Mouse (Mus musculus): Measurements from ENCODE around the gene Exoc6b. TPM values are rescaled to one million over a fixed set of nuclear protein-coding genes. Genes with fewer than 3 reads are reported as not detected.

The Exoc6b gene
- polyA plus RNA-seq, 1 experiment from 2014 or later, result 52.2 TPM

DNA sequence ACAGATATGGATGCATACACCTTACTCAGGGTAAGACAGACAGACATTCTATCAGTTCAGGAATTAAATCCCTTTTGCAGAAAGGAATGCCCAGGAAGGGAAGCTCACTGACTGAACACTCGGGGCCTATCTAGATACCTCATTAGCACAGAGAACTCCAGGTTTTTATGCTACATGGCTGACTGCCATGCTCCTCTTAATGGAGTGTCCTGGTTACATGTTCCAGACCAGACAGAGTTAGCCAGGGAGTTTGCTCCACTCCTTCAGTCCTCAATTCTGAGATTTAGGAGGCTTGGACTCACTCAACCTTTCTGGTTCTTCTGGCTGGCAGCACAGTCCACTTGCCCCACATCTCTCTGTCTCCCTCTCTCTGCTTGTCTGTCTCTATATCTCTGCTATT, 106.3 kb downstream of the Exoc6b start:
- no peaks in the 10 kb centered on the region for H3K36me3 ChIP-seq
- H3K4me3 ChIP-seq (replicated peaks), result no peak overlapping the region
- H3K9ac ChIP-seq (replicated peaks), result no peak overlapping the region
- no peaks in the 10 kb centered on the region for H3K9me3 ChIP-seq
- H3K4me1 ChIP-seq (replicated peaks), result peaks cover 15% of the 10 kb centered on the region
- H3K27me3 ChIP-seq, result no peaks in the 10 kb centered on the region
- no peak overlapping the region for H3K27ac ChIP-seq
- 83% methylated on average over 1 of the region's 1 CpGs for WGBS
- no peak for ATAC-seq
- no peak overlapping the region for H3K4me2 ChIP-seq (replicated peaks)

DNA sequence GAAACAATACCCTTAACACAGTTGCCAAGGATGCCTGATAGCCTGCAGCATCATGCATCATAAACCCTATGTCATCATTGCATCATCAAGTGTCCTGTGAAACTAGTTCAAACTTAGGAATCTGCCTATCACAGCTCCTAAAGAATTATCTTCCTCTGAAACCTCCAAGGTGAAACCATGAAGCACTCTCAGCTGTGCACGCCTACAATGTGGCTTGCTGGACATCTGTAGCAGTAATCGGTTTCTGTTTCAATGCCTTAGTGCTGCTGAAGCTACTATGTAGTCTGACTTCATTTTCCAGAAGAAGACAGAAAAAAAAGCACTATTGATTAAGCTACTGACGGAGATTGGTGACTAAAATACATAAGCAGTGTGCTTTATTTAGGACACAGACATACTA, 107.5 kb downstream of the Exoc6b start:
- Histone ChIP-seq H3K9me3 (no peaks in the 10 kb centered on the region), H3K9ac (replicated peaks) (no peak overlapping the region), H3K36me3 (no peaks in the 10 kb centered on the region), H3K4me2 (replicated peaks) (no peak overlapping the region), H3K4me1 (replicated peaks) (peaks cover 13% of the 10 kb centered on the region), H3K4me3 (replicated peaks) (no peak overlapping the region), H3K27ac (no peak overlapping the region), H3K27me3 (no peaks in the 10 kb centered on the region)
- no peak for ATAC-seq
- WGBS, result 94% methylated on average over 3 of the region's 3 CpGs

- Histone ChIP-seq H3K9me3 (no peaks in the 10 kb centered on the region), H3K4me1 (replicated peaks) (peaks cover 13% of the 10 kb centered on the region), H3K4me2 (replicated peaks) (no peak overlapping the region), H3K27me3 (no peaks in the 10 kb centered on the region), H3K9ac (replicated peaks) (no peak overlapping the region), H3K4me3 (replicated peaks) (no peak overlapping the region), H3K36me3 (no peaks in the 10 kb centered on the region), H3K27ac (no peak overlapping the region)
- no peak for ATAC-seq
- 83% methylated on average over 2 of the region's 2 CpGs for WGBS
Measured at GRCm38 (mm10) chr6:84959520-84959919, 109.8 kb downstream of the Exoc6b start.

DNA sequence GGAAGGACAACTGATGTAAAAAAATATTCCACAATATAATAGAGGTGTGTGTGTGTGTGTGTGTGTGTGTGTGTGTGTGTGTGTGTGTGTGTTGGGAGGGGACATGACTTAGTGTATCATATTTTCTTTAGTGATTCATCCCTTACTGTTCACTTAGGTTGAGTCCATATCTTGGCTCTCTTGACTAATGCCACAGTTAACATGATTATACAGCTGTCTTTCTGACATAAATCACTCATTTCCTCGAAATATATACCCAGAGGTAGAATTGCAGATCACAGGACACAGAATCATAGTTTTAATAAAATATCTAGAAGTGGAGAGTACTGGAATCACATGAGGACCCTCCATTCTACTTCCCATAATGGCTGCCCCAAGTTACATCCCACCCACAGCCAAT, 117.7 kb downstream of the Exoc6b start:
- H3K36me3 ChIP-seq, result no peaks in the 10 kb centered on the region
- H3K4me2 ChIP-seq (replicated peaks), result no peak overlapping the region
- 93% methylated on average over 1 of the region's 1 CpGs for WGBS
- no peaks in the 10 kb centered on the region for H3K27me3 ChIP-seq
- 0 out of 2 replicates have a peak, but pooled peaks cover 3% of the 10 kb centered on the region for H3K4me1 ChIP-seq (replicated peaks)
- no peaks in the 10 kb centered on the region for H3K9me3 ChIP-seq
- no peak overlapping the region for H3K27ac ChIP-seq
- ATAC-seq, result no peak
- no peak overlapping the region for H3K4me3 ChIP-seq (replicated peaks)
- no peak overlapping the region for H3K9ac ChIP-seq (replicated peaks)

GRCm38 (mm10) chr6:84946569-84946968, 122.7 kb downstream of the Exoc6b start:
- H3K4me1 ChIP-seq (replicated peaks), result 0 out of 2 replicates have a peak, but pooled peaks cover 3% of the 10 kb centered on the region
- H3K9ac ChIP-seq (replicated peaks), result no peak overlapping the region
- H3K27ac ChIP-seq, result no peak overlapping the region
- H3K27me3 ChIP-seq, result no peaks in the 10 kb centered on the region
- 71% methylated on average over 3 of the region's 3 CpGs for WGBS
- no peaks in the 10 kb centered on the region for H3K36me3 ChIP-seq
- no peak overlapping the region for H3K4me2 ChIP-seq (replicated peaks)
- no peak overlapping the region for H3K4me3 ChIP-seq (replicated peaks)
- ATAC-seq, result no peak
- no peaks in the 10 kb centered on the region for H3K9me3 ChIP-seq

GRCm38 (mm10) chr6:84946106-84946505, 123.2 kb downstream of the Exoc6b start:
- Histone ChIP-seq H3K9ac (replicated peaks) (no peak overlapping the region), H3K4me1 (replicated peaks) (0 out of 2 replicates have a peak, but pooled peaks cover 3% of the 10 kb centered on the region), H3K27me3 (no peaks in the 10 kb centered on the region), H3K27ac (no peak overlapping the region), H3K36me3 (no peaks in the 10 kb centered on the region), H3K4me3 (replicated peaks) (no peak overlapping the region), H3K9me3 (no peaks in the 10 kb centered on the region), H3K4me2 (replicated peaks) (no peak overlapping the region)
- 87% methylated on average over 2 of the region's 2 CpGs for WGBS
- no peak for ATAC-seq

- WGBS, result 82% methylated on average over 11 of the region's 11 CpGs
- no peak for ATAC-seq
- H3K4me2 ChIP-seq (replicated peaks), result no peak overlapping the region
Measured at GRCm38 (mm10) chr6:84932953-84933921, 136.1 kb downstream of the Exoc6b start.

GRCm38 (mm10) chr6:84931051-84931450, 138.3 kb downstream of the Exoc6b start:
- no peaks in the 10 kb centered on the region for H3K9me3 ChIP-seq
- no peak overlapping the region for H3K27ac ChIP-seq
- H3K4me2 ChIP-seq (replicated peaks), result no peak overlapping the region
- 40% methylated on average over 1 of the region's 1 CpGs for WGBS
- no peak for ATAC-seq
- H3K27me3 ChIP-seq, result no peaks in the 10 kb centered on the region
- H3K9ac ChIP-seq (replicated peaks), result no peak overlapping the region
- no peaks in the 10 kb centered on the region for H3K36me3 ChIP-seq
- H3K4me3 ChIP-seq (replicated peaks), result no peak overlapping the region
- H3K4me1 ChIP-seq (replicated peaks), result 0 out of 2 replicates have a peak, but pooled peaks cover 3% of the 10 kb centered on the region

More at GRCm38 (mm10) chr6:84932953-84933921, 136.1 kb downstream of the Exoc6b start:
- Histone ChIP-seq H3K4me3 (replicated peaks) (no peak overlapping the region), H3K9me3 (no peaks in the 10 kb centered on the region), H3K9ac (replicated peaks) (no peak overlapping the region), H3K4me1 (replicated peaks) (0 out of 2 replicates have a peak, but pooled peaks cover 3% of the 10 kb centered on the region), H3K27ac (no peak overlapping the region), H3K27me3 (no peaks in the 10 kb centered on the region), H3K36me3 (no peaks in the 10 kb centered on the region)

DNA sequence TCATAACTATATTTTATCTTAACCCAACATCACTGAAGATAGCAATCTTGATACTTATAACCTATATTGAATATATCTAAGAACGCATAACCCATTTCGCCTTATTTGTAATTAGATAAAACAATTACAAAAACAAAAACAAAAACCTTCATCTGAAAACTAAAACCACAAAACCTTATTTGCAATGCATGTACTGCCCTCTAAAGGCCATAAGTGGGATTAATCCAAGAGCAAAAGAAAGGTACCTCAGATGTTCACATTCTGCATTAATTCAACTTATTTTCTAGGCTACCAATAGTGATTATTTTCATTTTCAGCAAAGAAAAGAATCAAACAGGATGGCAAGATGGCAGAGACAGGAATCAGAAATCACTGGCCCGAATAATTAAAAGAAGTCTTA, 143.2 kb downstream of the Exoc6b start:
- no peak overlapping the region for H3K27ac ChIP-seq
- H3K9ac ChIP-seq (replicated peaks), result no peak overlapping the region
- no peak for ATAC-seq
- H3K9me3 ChIP-seq, result no peaks in the 10 kb centered on the region
- H3K4me2 ChIP-seq (replicated peaks), result no peak overlapping the region
- no peaks in the 10 kb centered on the region for H3K36me3 ChIP-seq
- no peak overlapping the region for H3K4me3 ChIP-seq (replicated peaks)
- 66% methylated on average over 3 of the region's 3 CpGs for WGBS
- peaks cover 23% of the 10 kb centered on the region for H3K4me1 ChIP-seq (replicated peaks)
- H3K27me3 ChIP-seq, result no peaks in the 10 kb centered on the region

DNA sequence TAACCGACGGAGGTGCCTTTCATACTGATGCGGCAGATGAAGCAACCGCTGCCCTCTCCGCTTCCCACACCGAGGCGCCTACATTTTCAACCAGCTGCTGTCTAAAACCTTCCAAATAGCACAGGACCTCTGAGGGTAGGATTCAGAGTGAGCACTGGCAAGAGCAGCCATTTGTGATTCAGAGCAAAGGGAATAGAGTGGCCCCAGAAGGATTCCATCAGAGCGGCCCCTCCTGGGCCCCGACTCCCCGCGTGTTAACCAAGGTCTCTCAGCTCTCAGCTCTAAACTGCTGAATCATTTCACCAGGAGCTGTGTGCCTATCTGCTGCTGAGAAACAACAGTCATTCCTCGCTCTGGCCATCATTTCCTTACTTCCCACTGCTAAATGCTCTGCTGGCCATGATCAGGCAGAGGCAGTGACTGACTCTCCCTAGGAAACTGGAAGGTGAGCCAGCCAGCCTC, 145.5 kb downstream of the Exoc6b start:
- H3K27ac ChIP-seq, result peak overlapping the region; percentile 73

DNA sequence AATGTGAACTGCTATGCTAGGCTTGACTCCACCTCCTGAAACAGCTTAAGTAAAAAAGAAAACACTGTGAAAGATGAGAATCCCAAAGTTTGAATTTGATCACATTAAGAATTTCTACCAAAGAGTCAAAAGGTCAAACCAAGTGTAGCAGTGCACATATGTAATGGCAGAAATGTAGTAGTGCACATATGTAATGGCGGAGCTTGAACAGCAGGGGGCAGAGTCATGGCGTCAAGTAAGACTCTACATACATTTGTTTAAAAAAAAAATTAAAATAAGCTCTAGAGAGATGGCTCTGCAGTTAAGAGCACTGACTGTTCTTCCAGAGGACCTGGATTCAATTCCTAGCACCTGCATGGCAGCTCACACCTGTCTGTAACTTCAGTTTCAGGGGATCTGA, 153.0 kb downstream of the Exoc6b start:
- 28% methylated on average over 2 of the region's 2 CpGs for WGBS
- no peak for ATAC-seq
- Histone ChIP-seq H3K36me3 (no peaks in the 10 kb centered on the region), H3K4me3 (replicated peaks) (no peak overlapping the region), H3K4me1 (replicated peaks) (no peaks in the 10 kb centered on the region), H3K27ac (no peak overlapping the region), H3K27me3 (no peaks in the 10 kb centered on the region), H3K9ac (replicated peaks) (no peak overlapping the region), H3K9me3 (no peaks in the 10 kb centered on the region), H3K4me2 (replicated peaks) (no peak overlapping the region)

More for the DNA sequence above, 145.5 kb downstream of the Exoc6b start:
- WGBS, result 10% methylated on average over 12 of the region's 12 CpGs
- Histone ChIP-seq H3K4me2 (replicated peaks) (peak overlapping the region; percentile 38), H3K36me3 (no peaks in the 10 kb centered on the region), H3K9ac (replicated peaks) (0 out of 2 replicates have a peak overlapping the region, but pooled peaks have one; percentile 15), H3K4me1 (replicated peaks) (peaks cover 23% of the 10 kb centered on the region), H3K9me3 (no peaks in the 10 kb centered on the region), H3K27me3 (no peaks in the 10 kb centered on the region), H3K4me3 (replicated peaks) (no peak overlapping the region)
- peak; percentile 65 for ATAC-seq

- H3K9me3 ChIP-seq, result no peaks in the 10 kb centered on the region
- H3K9ac ChIP-seq (replicated peaks), result no peak overlapping the region
- H3K27me3 ChIP-seq, result no peaks in the 10 kb centered on the region
- no peak overlapping the region for H3K4me3 ChIP-seq (replicated peaks)
- H3K4me2 ChIP-seq (replicated peaks), result no peak overlapping the region
- no peak overlapping the region for H3K27ac ChIP-seq
- H3K36me3 ChIP-seq, result no peaks in the 10 kb centered on the region
- H3K4me1 ChIP-seq (replicated peaks), result no peaks in the 10 kb centered on the region
- no peak for ATAC-seq
- WGBS, result 4% methylated on average over 2 of the region's 2 CpGs
Measured at GRCm38 (mm10) chr6:84912434-84912833, 156.9 kb downstream of the Exoc6b start.

Data from midbrain, embryonic 13.5 days (tissue).